Mouse (Mus musculus) hindbrain, embryonic 13.5 days (tissue): ENCODE data around the gene Gm8127. TPM values are rescaled to one million over a fixed set of nuclear protein-coding genes. Genes with fewer than 3 reads are reported as not detected.
"Not testable (repeated sequence)": the region's sequence is repeated elsewhere in the genome, so short reads cannot be mapped to it uniquely, and the experiment has no call there.

Experiments used
- ATAC-seq: fragments of 200-750 bp; cut with Nextera tagmentation; 2 replicates; pipeline ENCODE4 v1.8.0; 2017; ENCODE audit warnings: moderate TSS enrichment; ENCODE audit not compliant: low FRiP score
- H3K27ac ChIP-seq: fragments of 300-500 bp; sonication (generic); 2 replicates; pipeline ENCODE4 v1.5.1; 2015; ENCODE audit warnings: inconsistent platforms, mild to moderate bottlenecking, moderate library complexity
- H3K27me3 ChIP-seq: fragments of 300-500 bp; sonication (generic); 2 replicates; pipeline ENCODE4 v1.6.1; 2015; ENCODE audit warnings: mild to moderate bottlenecking, inconsistent platforms
- H3K36me3 ChIP-seq: fragments of 300-500 bp; sonication (generic); 2 replicates; pipeline ENCODE4 v1.6.1; 2015; ENCODE audit warnings: mild to moderate bottlenecking, inconsistent platforms
- H3K4me1 ChIP-seq: fragments of 300-500 bp; sonication (generic); replicated peaks from 2 replicates; pipeline ENCODE4 v1.6.1; 2015; ENCODE audit warnings: inconsistent platforms
- H3K4me2 ChIP-seq: fragments of 300-500 bp; sonication (generic); 2 replicates; pipeline ENCODE4 v1.6.1; 2015; ENCODE audit warnings: inconsistent platforms, mild to moderate bottlenecking, moderate library complexity
- H3K4me3 ChIP-seq: fragments of 300-500 bp; sonication (generic); 2 replicates; pipeline ENCODE4 v1.5.1; 2015; ENCODE audit warnings: mild to moderate bottlenecking, inconsistent platforms
- H3K9ac ChIP-seq: fragments of 300-500 bp; sonication (generic); 2 replicates; pipeline ENCODE4 v1.6.1; 2015; ENCODE audit warnings: mild to moderate bottlenecking, inconsistent platforms
- H3K9me3 ChIP-seq: fragments of 300-500 bp; sonication (generic); 2 replicates; pipeline ENCODE4 v1.6.1; 2016; ENCODE audit warnings: inconsistent platforms
- WGBS: fragments of 180-500 bp; shearing (Covaris S2); methylation state at CpG from one replicate; pipeline ENCODE4 v1.1.7; 2015; 5-methylcytosine and 5-hydroxymethylcytosine counted together
- polyA plus RNA-seq: library from polyadenylated mRNA; unstranded; fragments of >200 nt; fragmentation: Nextera tagmentation; extraction: Ambion mirVana; gene quantifications from 2 replicates; pipeline ENCODE4 v1.2.1, GENCODE M21; 2015

Gene Gm8127
- not detected in 2 replicates for polyA plus RNA-seq

GRCm38 (mm10) chr14:43293503-43293902 is at the start of gene Gm8127:
Gm8127 (minus strand) TSS chr14:43293832.
- 83% methylated on average over 3 of the region's 3 CpGs for WGBS
- H3K9ac ChIP-seq, H3K27me3 ChIP-seq, H3K36me3 ChIP-seq, H3K4me1 ChIP-seq, H3K4me3 ChIP-seq, H3K4me2 ChIP-seq, H3K27ac ChIP-seq, H3K9me3 ChIP-seq, ATAC-seq: not testable (repeated sequence)

- not testable (repeated sequence) for H3K4me3 ChIP-seq, H3K4me1 ChIP-seq, H3K27ac ChIP-seq, ATAC-seq, H3K9me3 ChIP-seq, H3K9ac ChIP-seq, H3K4me2 ChIP-seq, H3K36me3 ChIP-seq, H3K27me3 ChIP-seq
- WGBS, result 73% methylated on average over 1 of the region's 1 CpGs
Measured at GRCm38 (mm10) chr14:43337646-43338045, 44.0 kb upstream of the Gm8127 start.

GRCm38 (mm10) chr14:43331362-43331880 is 37.8 kb upstream of the Gm8127 start:
- H3K27ac ChIP-seq, H3K36me3 ChIP-seq, H3K4me3 ChIP-seq, H3K9me3 ChIP-seq, H3K4me2 ChIP-seq, H3K4me1 ChIP-seq, H3K9ac ChIP-seq, H3K27me3 ChIP-seq, ATAC-seq: not testable (repeated sequence)
- WGBS, result 90% methylated on average over 11 of the region's 11 CpGs

DNA sequence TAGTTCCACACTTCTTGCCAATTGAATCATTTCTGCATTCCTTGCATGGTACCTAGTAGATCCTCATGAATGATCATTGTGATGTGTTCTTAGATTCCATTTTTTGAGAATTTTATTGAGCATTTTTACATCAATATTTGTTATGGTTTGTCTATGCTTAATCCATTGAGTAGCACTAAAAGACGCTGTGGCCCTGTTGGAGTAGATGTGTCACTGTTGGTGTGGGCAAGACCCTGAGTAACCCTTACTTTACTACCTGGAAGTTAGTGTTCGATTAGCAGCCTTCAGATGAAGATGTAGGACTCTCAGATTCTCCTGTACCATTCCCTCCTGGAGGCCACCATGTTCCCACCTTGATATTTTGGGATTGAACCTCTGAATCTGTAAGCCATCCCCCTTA is 35.0 kb upstream of the Gm8127 start:
- H3K9ac ChIP-seq, result not testable (repeated sequence)

DNA sequence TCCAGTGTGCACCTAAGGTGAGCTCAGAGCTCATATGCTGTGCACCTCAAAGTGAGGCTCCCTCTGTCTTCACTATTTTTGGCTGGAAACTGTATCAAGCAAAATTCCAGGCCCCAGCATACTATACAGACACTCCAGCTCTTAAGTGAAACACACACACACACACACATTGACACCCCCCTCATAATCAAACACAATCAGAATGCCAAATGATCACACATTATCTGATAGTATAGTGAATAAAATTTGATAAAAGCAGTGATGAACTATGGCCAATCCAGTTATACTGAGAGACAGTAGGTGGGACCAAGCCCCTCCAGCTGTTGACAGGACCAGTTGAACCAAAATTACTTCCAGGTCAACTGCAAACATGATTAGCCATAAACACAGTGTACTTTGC is 25.9 kb upstream of the Gm8127 start:
- H3K9me3 ChIP-seq, H3K27me3 ChIP-seq, H3K4me3 ChIP-seq, H3K36me3 ChIP-seq, H3K27ac ChIP-seq, H3K9ac ChIP-seq, ATAC-seq, H3K4me2 ChIP-seq, H3K4me1 ChIP-seq: not testable (repeated sequence)

More for the DNA sequence above, 35.0 kb upstream of the Gm8127 start:
- H3K4me2 ChIP-seq, H3K9me3 ChIP-seq, ATAC-seq, H3K27ac ChIP-seq, H3K27me3 ChIP-seq, H3K36me3 ChIP-seq, H3K4me3 ChIP-seq, H3K4me1 ChIP-seq: not testable (repeated sequence)
- 61% methylated on average over 2 of the region's 2 CpGs for WGBS

DNA sequence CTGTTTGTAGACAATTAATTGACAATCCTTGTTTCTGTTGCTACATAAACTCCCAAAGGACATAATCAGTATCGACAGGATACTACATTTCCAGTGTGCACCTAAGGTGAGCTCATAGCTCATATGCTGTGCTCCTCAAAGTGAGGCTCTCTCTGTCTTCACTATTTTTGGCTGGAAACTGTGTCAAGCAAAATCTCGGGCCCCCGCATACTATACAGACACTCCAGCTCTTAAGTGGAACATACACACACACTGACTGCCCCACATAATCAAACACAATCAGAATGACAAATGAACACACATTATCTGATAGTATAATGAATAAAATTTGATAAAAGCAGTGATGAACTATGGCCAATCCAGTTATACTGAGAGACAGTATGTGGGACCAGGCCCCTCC is 15.0 kb downstream of the Gm8127 start:
- not testable (repeated sequence) for ATAC-seq, H3K9ac ChIP-seq, H3K4me2 ChIP-seq, H3K36me3 ChIP-seq, H3K4me1 ChIP-seq, H3K4me3 ChIP-seq, H3K27ac ChIP-seq, H3K27me3 ChIP-seq, H3K9me3 ChIP-seq
- 96% methylated on average over 3 of the region's 3 CpGs for WGBS

GRCm38 (mm10) chr14:43278146-43278545 is 15.5 kb downstream of the Gm8127 start:
- H3K4me2 ChIP-seq, H3K36me3 ChIP-seq, H3K4me1 ChIP-seq, H3K27ac ChIP-seq, H3K9ac ChIP-seq, ATAC-seq, H3K4me3 ChIP-seq, H3K27me3 ChIP-seq, H3K9me3 ChIP-seq: not testable (repeated sequence)
- WGBS, result 79% methylated on average over 4 of the region's 4 CpGs

- 69% methylated on average over 2 of the region's 2 CpGs for WGBS
Measured at GRCm38 (mm10) chr14:43277468-43277867, 16.2 kb downstream of the Gm8127 start.

GRCm38 (mm10) chr14:43275752-43276151 is 17.9 kb downstream of the Gm8127 start:
- H3K27me3 ChIP-seq, H3K9ac ChIP-seq, ATAC-seq, H3K36me3 ChIP-seq, H3K4me2 ChIP-seq, H3K4me3 ChIP-seq, H3K9me3 ChIP-seq, H3K27ac ChIP-seq, H3K4me1 ChIP-seq: not testable (repeated sequence)
- WGBS, result 83% methylated on average over 1 of the region's 1 CpGs

More at GRCm38 (mm10) chr14:43277468-43277867, 16.2 kb downstream of the Gm8127 start:
- not testable (repeated sequence) for H3K9me3 ChIP-seq, H3K4me1 ChIP-seq, ATAC-seq, H3K36me3 ChIP-seq, H3K4me2 ChIP-seq, H3K27ac ChIP-seq, H3K27me3 ChIP-seq, H3K9ac ChIP-seq, H3K4me3 ChIP-seq

DNA sequence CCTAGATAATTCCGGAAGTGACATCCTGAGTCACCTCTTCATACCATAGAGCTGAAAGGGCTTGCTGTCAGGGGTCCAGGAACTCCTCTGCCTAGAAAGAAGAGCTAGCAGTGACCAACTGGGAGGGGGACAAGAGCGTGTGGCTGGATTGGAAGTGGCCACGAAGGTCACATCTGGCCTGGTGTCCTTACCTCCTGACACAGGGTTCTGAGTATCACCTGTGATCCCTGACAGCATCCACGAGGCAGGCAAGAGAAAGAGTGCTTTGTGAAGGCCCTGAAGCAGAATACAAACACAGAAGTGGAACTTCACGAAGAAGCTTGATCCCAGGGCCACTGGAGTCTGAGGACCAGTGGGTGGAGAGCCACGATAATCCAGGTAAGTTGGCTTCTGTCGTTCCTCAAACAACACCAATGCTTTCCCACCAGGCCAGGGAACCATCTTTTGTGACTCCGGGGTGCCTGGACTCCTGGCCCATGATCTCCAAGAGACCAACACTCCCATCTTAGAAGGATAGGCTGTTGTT is 18.6 kb downstream of the Gm8127 start, which contains the start of gene Gm9732:
TSS of gene Gm9732 (plus strand) at position 51 of the 526 bp plus-strand sequence.
- not testable (repeated sequence) for H3K4me1 ChIP-seq, H3K27ac ChIP-seq, H3K36me3 ChIP-seq, H3K9me3 ChIP-seq, H3K27me3 ChIP-seq, H3K9ac ChIP-seq, ATAC-seq, H3K4me2 ChIP-seq, H3K4me3 ChIP-seq
- WGBS, result 87% methylated on average over 8 of the region's 8 CpGs

DNA sequence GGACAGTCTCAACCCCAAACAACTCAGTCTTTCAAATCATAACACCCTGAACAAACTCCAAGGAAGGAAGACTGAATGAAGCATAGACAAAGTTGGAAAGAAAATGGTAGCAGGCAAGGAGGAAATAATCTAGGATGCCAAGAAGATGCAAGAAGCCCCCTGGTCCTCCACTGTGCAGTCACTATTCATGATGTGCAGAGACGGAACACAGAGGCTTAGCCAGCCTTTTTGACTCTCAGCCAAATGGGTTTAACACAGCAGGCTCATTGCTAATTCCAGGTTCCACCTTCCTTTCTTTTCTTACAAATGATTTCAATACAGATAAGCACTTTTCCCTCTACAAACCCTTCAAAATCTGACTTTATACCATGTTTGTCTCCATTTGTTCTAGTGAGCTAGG is 20.5 kb downstream of the Gm8127 start:
- not testable (repeated sequence) for H3K9ac ChIP-seq, H3K27ac ChIP-seq, H3K9me3 ChIP-seq, H3K4me2 ChIP-seq, ATAC-seq, H3K4me1 ChIP-seq, H3K4me3 ChIP-seq, H3K36me3 ChIP-seq, H3K27me3 ChIP-seq
- WGBS, result 70% methylated on average over 1 of the region's 1 CpGs

DNA sequence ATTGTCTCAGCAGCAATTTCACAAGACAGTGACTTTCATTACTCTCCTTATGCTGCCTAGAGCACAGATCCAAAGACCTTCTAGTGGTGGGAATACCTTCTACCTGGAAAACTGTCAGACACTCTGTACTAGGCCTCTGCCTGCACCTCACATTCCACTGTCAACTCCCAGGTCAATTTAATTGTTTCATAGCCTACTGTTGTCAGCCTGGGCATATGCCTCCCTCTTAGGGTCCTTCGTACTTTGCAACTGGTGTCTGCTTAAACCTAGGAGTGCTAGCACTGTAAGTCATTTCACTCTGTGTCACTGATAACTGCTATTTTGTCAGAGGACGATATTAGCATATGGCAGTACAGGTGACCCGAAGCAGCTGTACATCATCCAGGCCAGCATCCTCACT is 24.4 kb downstream of the Gm8127 start:
- not testable (repeated sequence) for H3K36me3 ChIP-seq, H3K4me2 ChIP-seq, H3K9me3 ChIP-seq, H3K27ac ChIP-seq, ATAC-seq, H3K4me1 ChIP-seq, H3K27me3 ChIP-seq, H3K4me3 ChIP-seq, H3K9ac ChIP-seq
- WGBS, result 88% methylated on average over 3 of the region's 3 CpGs

- H3K27me3 ChIP-seq, H3K4me1 ChIP-seq, H3K9ac ChIP-seq, H3K36me3 ChIP-seq, ATAC-seq, H3K4me3 ChIP-seq, H3K9me3 ChIP-seq, H3K4me2 ChIP-seq, H3K27ac ChIP-seq: not testable (repeated sequence)
- WGBS, result 60% methylated on average over 2 of the region's 2 CpGs
Measured at GRCm38 (mm10) chr14:43268521-43269084, 25.0 kb downstream of the Gm8127 start.
